ENCODE assay signal across 20 mouse cellular contexts in the genomic region with DNA sequence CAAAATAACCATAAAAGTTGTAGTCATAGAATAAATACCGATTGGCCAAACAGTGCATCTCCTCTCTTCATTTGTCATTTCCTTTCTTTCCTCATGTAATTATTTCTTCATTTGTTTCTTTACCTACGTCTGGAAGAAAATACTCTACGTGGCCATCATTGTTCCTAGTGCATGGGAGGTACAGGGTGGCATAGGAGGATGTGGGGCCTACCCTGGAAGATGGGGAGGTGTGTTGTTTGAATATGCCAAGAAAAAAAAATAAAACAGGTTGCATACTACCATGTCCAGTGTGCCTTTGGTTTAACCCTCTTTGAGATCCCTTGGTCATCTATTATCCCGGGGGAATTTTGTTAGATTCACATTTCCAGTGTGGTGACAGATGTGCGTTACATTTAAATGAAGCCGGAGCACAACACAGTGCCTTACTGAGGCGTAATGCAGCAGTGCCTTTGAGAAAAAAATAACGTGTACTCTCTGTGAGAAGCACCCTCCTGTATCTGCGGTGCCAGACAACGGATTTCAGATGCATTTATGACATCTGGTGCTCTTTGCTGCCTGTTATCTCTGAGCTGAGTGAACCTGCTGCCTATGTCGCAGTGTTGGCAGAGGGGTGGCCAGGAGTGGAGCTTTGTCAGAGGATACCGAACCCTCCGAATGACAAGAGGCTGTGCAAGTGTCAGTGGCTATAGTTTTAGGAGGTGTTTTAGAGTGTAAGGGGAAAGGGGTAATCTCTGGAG.
DNase-seq lines count a peak whose midpoint lies in the region; ATAC-seq lines count a peak whose summit lies in the region.
"Had no signal": no experiment of that assay in that cellular context is flagged by ENCODE, and none has a peak within 500 bp of the region (broad histone marks: within the 10 kb centered on the region; RNA-seq: fewer than 3 reads in every experiment).

No protein-coding gene starts in this region.

- H3K4me2 ChIP-seq in liver, embryonic 13.5 days = peak overlapping the region; percentile 40
- H3K4me2 ChIP-seq: heart, embryonic 12.5 days had no signal

- 43% methylated on average over 13 of the region's 13 CpGs for WGBS in liver, embryonic 13.5 days (ENCODE audit: insufficient replicate concordance)

- no peaks in the 10 kb centered on the region for H3K9me3 ChIP-seq in erythroblast, embryonic 14.5 days (ENCODE audit: control insufficient read depth, low read length)
- H3K9me3 ChIP-seq in liver, embryonic 13.5 days (replicated peaks) = no peaks in the 10 kb centered on the region
- H3K9me3 ChIP-seq: heart, embryonic 12.5 days; limb, embryonic 10.5 days had no signal

- no peaks in the 10 kb centered on the region for H3K36me3 ChIP-seq in erythroblast, embryonic 14.5 days (ENCODE audit: control insufficient read depth)
- H3K36me3 ChIP-seq in liver, embryonic 13.5 days = no peaks in the 10 kb centered on the region
- H3K36me3 ChIP-seq: heart, embryonic 12.5 days; limb, embryonic 10.5 days had no signal

- H3K4me3 ChIP-seq in erythroblast, embryonic 14.5 days (replicated peaks) = peak overlapping the region; percentile 23
- H3K4me3 ChIP-seq in liver, embryonic 13.5 days (replicated peaks) = no peak overlapping the region
- H3K4me3 ChIP-seq: gastrocnemius, adult 2 months; heart, embryonic 12.5 days; limb, embryonic 10.5 days had no signal

- peak; percentile 97 for ATAC-seq in liver, embryonic 13.5 days (ENCODE audit: low read depth)
- peak; percentile 100 for ATAC-seq in megakaryocyte-erythroid progenitor cell, adult 5-6 weeks (replicated peaks; ENCODE audit: low FRiP score, low TSS enrichment, poor library complexity, severe bottlenecking)
- ATAC-seq: hindbrain, embryonic 16.5 days had no signal

- DNase-seq in spleen, postnatal 36 days (ENCODE audit: low spot score in 2 of 2) = peak; percentile 5 to 18
- DNase-seq in spleen, adult 18-20 months = no peak
- peak; percentile 75 for DNase-seq in liver, embryonic 13.5 days
- DNase-seq in urinary bladder, adult 18-20 months (ENCODE audit: low spot score in 2 of 2) = no peak
- no peak for DNase-seq in left cerebral cortex, adult 18-20 months (ENCODE audit: low spot score in 2 of 2)
- DNase-seq in heart, adult 18-20 months = no peak
- DNase-seq: cerebellum, postnatal 14 days; embryo, embryonic 11 days; gastrocnemius, adult 2 months; heart, postnatal 14 days; kidney, adult 18-20 months; kidney, postnatal 36 days; lung, adult 18-20 months; lung, postnatal 14 days; right cerebral cortex, postnatal 25 days had no signal

- H3K27ac ChIP-seq in liver, embryonic 13.5 days = peak overlapping the region; percentile 87
- H3K27ac ChIP-seq: gastrocnemius, adult 2 months; limb, embryonic 10.5 days had no signal

- no peaks in the 10 kb centered on the region for H3K27me3 ChIP-seq in erythroblast, embryonic 14.5 days (ENCODE audit: control insufficient read depth)
- H3K27me3 ChIP-seq in liver, embryonic 13.5 days = no peaks in the 10 kb centered on the region
- H3K27me3 ChIP-seq: heart, embryonic 12.5 days had no signal

- H3K4me1 ChIP-seq in erythroblast, embryonic 14.5 days (ENCODE audit: control insufficient read depth) = peaks cover 31% of the 10 kb centered on the region
- peaks cover 40% of the 10 kb centered on the region for H3K4me1 ChIP-seq in liver, embryonic 13.5 days (replicated peaks)
- H3K4me1 ChIP-seq: heart, embryonic 12.5 days had no signal

- H3K9ac ChIP-seq in liver, embryonic 13.5 days = no peak overlapping the region; the same call in 1 of the 2 replicates
- H3K9ac ChIP-seq: heart, embryonic 12.5 days had no signal

Comparison
In these comparisons a context has a peak if more than half of its experiments do, and no peak if none do; other contexts are left out.
1. DNase-seq: peak in spleen, postnatal 36 days (2 of 2) and liver, embryonic 13.5 days (single experiment); none in spleen, adult 18-20 months (0 of 2), urinary bladder, adult 18-20 months (0 of 2), left cerebral cortex, adult 18-20 months (0 of 2) and heart, adult 18-20 months (0 of 2).